Mouse (Mus musculus) midbrain, postnatal 0 days (tissue): Measurements from ENCODE around the gene Arglu1. TPM values are rescaled to one million over a fixed set of nuclear protein-coding genes. Genes with fewer than 3 reads are reported as not detected.

ENCODE experiments used
- ATAC-seq: fragments of 200-750 bp; cut with Nextera tagmentation; 2 replicates; pipeline ENCODE4 v1.8.0; 2017; ENCODE audit warnings: moderate number of reproducible peaks, mild to moderate bottlenecking, moderate TSS enrichment, moderate library complexity; ENCODE audit not compliant: low FRiP score
- DNase-seq: peaks from one replicate; pipeline ENCODE4 v3.0.0-alpha.2; 2015; ENCODE audit warnings: low spot score
- H3K27ac ChIP-seq: fragments of 300-500 bp; sonication (generic); 2 replicates; pipeline ENCODE4 v1.5.1; 2014; ENCODE audit warnings: low read depth, mild to moderate bottlenecking, low read length, mixed read lengths
- H3K27me3 ChIP-seq: fragments of 300-500 bp; sonication (generic); 2 replicates; pipeline ENCODE4 v1.6.1; 2014; ENCODE audit warnings: low read length, control low read depth, mixed read lengths; ENCODE audit not compliant: insufficient read depth
- H3K36me3 ChIP-seq: fragments of 300-500 bp; sonication (generic); 2 replicates; pipeline ENCODE4 v1.6.1; 2014; ENCODE audit warnings: low read length, control low read depth, mixed read lengths; ENCODE audit not compliant: insufficient read depth
- H3K4me1 ChIP-seq: fragments of 300-500 bp; sonication (generic); 2 replicates; pipeline ENCODE4 v1.6.1; 2014; ENCODE audit warnings: mild to moderate bottlenecking, control low read depth, antibody characterized with exemption, low read length, mixed read lengths; ENCODE audit not compliant: insufficient read depth
- H3K4me2 ChIP-seq: fragments of 300-500 bp; sonication (generic); 2 replicates; pipeline ENCODE4 v1.6.1; 2014; ENCODE audit warnings: low read depth, mild to moderate bottlenecking, low read length, mixed read lengths; ENCODE audit not compliant: poor library complexity, severe bottlenecking
- H3K4me3 ChIP-seq: fragments of 300-500 bp; sonication (generic); 2 replicates; pipeline ENCODE4 v1.5.1; 2014; ENCODE audit warnings: low read depth, mild to moderate bottlenecking, low read length, moderate library complexity
- H3K9ac ChIP-seq: fragments of 300-500 bp; sonication (generic); replicated peaks from 2 replicates; pipeline ENCODE4 v1.6.1; 2014; ENCODE audit warnings: mild to moderate bottlenecking, low read length, moderate library complexity, mixed read lengths; ENCODE audit not compliant: poor library complexity, severe bottlenecking
- H3K9me3 ChIP-seq: fragments of 300-500 bp; sonication (generic); 2 replicates; pipeline ENCODE4 v1.6.1; 2016; ENCODE audit warnings: low read length, control low read depth
- CTCF ChIP-seq: IDR thresholded peaks from 2 replicates; pipeline ENCODE4 v1.5.1; 2016; ENCODE audit warnings: antibody characterized with exemption, mild to moderate bottlenecking
- WGBS: fragments of 180-500 bp; shearing (Covaris S2); extraction: QIAGEN DNeasy Blood & Tissue Kit; methylation state at CpG from one replicate; pipeline ENCODE4 v1.1.7; 2014; 5-methylcytosine and 5-hydroxymethylcytosine counted together
- polyA plus RNA-seq: library from polyadenylated mRNA; unstranded; fragments of >200 nt; fragmentation: Nextera tagmentation; extraction: Ambion mirVana; gene quantifications from 2 replicates; pipeline ENCODE4 v1.2.1, GENCODE M21; 2015
- total RNA-seq: library from RNA; depleted of rRNA; stranded (reverse); fragments of >200 nt; gene quantifications from 2 replicates; pipeline ENCODE4 v1.2.3, GENCODE M21; 2014

The Arglu1 gene
- total and polyA plus RNA-seq, 2 experiments from 2014 or later, result 75.5 to 180 TPM

DNA sequence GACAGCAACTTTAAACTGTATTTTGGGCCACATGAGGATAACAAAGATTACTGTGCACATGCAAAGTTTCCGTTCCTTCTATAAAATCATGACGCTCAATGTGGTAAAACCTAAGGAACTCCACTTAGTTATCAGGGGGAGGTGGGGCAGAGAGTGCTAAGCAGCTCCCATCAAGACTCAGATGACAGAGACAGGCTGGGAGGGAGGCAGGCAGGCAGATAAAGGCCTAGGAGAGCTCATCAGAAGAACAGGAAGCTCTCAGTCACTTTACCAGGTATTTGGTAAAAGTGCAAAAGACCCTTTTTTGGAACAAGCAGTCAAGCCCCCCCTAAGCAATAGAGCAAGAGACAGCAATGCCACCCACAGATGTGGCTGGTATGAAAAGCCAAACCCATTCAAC lies 4.8 kb downstream of the Arglu1 start:
- Histone ChIP-seq H3K9ac (no peak overlapping the region), H3K9me3 (no peaks in the 10 kb centered on the region), H3K27ac (no peak overlapping the region), H3K4me1 (peaks cover 14% of the 10 kb centered on the region; the same call in 1 of the 2 replicates), H3K4me3 (no peak overlapping the region), H3K36me3 (peaks cover 10% of the 10 kb centered on the region), H3K27me3 (no peaks in the 10 kb centered on the region), H3K4me2 (no peak overlapping the region)
- TF ChIP-seq CTCF, result no peak
- ATAC-seq, result no peak
- DNase-seq, result no peak
- 75% methylated on average over 2 of the region's 2 CpGs for WGBS

DNA sequence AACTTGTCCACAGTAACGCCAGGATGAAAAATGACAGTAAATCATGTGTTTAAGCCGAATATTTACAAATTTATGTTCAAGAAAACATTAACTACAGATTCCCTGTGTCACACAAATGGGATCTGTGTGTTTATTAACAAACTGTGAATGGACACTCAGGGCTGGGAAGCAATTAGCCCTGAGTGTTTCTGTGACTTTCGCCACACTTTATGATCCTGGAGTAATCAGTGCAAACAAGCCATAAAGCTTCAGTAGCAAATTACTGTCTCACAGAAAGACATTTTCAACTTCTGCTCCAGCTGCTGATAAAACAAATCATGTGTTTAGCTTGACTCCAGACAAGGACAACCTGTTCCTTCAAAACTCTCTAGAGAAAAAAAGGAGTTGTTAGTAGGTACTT lies 7.6 kb downstream of the Arglu1 start:
- Histone ChIP-seq H3K9ac (no peak overlapping the region), H3K36me3 (peaks cover 23% of the 10 kb centered on the region), H3K4me3 (no peak overlapping the region), H3K4me1 (peaks cover 5% of the 10 kb centered on the region; the same call in 1 of the 2 replicates), H3K27ac (no peak overlapping the region), H3K4me2 (no peak overlapping the region), H3K27me3 (no peaks in the 10 kb centered on the region), H3K9me3 (no peaks in the 10 kb centered on the region)
- DNase-seq (no peak), ATAC-seq (no peak)
- TF ChIP-seq CTCF, result no peak
- WGBS, result 92% methylated on average over 3 of the region's 3 CpGs

DNA sequence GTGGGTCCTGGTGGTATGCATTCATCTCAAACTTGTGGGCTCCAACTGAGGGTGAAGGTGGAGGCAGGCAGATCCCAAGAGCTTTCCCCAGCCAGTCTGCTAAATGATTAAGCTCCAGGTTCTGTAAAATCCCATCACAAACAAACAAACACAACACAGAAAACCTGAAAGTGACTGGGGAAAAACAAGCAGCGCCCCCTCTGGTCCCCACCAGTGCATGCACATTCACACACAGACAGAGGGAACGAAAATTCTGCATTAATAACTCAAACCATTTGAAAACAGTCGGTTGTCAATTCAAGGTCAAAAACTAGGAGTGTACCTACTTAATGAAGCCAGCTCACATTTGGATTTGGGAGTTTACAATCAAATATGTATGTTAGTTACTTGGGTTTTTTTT lies 12.1 kb downstream of the Arglu1 start:
- Histone ChIP-seq H3K9me3 (no peaks in the 10 kb centered on the region), H3K36me3 (peaks cover 29% of the 10 kb centered on the region), H3K4me2 (no peak overlapping the region), H3K27me3 (no peaks in the 10 kb centered on the region), H3K27ac (no peak overlapping the region), H3K4me1 (no peaks in the 10 kb centered on the region), H3K4me3 (no peak overlapping the region), H3K9ac (no peak overlapping the region)
- ATAC-seq (no peak), DNase-seq (no peak)
- WGBS, result 89% methylated on average over 3 of the region's 3 CpGs
- TF ChIP-seq CTCF, result peak; percentile 13; the same call in 1 of the 2 replicates

DNA sequence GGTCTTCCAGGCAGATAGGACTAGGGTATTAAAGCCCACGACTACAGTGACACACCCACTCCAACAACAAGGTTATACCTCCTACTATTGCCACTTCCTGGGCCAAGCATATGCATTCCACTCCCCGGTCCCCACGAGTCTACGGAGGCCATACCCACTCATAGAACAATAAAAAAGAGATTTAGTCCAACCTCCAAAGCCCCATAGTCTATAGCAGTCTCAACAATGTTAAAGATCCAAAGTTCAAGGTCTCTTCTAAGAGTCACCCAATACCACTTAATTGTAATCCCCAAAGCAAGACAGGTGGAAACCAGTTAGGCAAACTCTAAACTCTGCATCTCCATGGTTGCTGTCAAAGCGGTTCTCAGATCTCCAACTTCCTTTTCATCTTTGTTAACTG lies 15.5 kb downstream of the Arglu1 start:
- Histone ChIP-seq H3K4me3 (no peak overlapping the region), H3K36me3 (peaks cover 19% of the 10 kb centered on the region; the same call in 1 of the 2 replicates), H3K27ac (no peak overlapping the region), H3K4me2 (no peak overlapping the region), H3K9me3 (no peaks in the 10 kb centered on the region), H3K9ac (no peak overlapping the region), H3K4me1 (no peaks in the 10 kb centered on the region), H3K27me3 (no peaks in the 10 kb centered on the region)
- 88% methylated on average over 5 of the region's 5 CpGs for WGBS
- no peak for ATAC-seq
- TF ChIP-seq CTCF, result no peak
- DNase-seq, result no peak

DNA sequence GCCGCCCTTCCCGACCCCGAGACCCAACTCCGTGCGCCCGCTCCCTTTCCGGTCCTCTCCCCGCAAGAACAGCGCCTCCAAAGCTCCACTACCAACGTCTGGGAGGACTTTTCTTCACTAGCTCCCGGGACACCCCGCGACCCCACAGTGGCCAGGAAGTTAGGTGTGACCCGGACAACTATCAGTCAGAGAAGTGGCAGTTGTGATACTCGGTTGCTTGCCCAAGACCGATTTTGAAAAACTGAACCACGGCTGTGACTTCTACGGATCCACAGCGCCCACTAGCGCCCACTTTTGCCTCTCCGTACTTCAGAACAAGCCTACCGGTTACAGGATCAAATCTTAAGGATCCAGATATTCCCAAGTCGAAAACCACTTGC lies 28.6 kb downstream of the Arglu1 start:
- peak; percentile 91 for TF ChIP-seq CTCF
- Histone ChIP-seq H3K4me1 (no peaks in the 10 kb centered on the region; the same call in 1 of the 2 replicates), H3K4me3 (peak overlapping the region; percentile 91), H3K4me2 (peak overlapping the region; percentile 91), H3K9me3 (no peaks in the 10 kb centered on the region), H3K9ac (peak overlapping the region; percentile 72; the same call in 1 of the 2 replicates), H3K36me3 (no peaks in the 10 kb centered on the region; the same call in 1 of the 2 replicates), H3K27ac (peak overlapping the region; percentile 59; the same call in 1 of the 2 replicates), H3K27me3 (no peaks in the 10 kb centered on the region)
- ATAC-seq (peak; percentile 22), DNase-seq (peak; percentile 94)
- WGBS, result under 1% methylated on average over 23 of the region's 23 CpGs

DNA sequence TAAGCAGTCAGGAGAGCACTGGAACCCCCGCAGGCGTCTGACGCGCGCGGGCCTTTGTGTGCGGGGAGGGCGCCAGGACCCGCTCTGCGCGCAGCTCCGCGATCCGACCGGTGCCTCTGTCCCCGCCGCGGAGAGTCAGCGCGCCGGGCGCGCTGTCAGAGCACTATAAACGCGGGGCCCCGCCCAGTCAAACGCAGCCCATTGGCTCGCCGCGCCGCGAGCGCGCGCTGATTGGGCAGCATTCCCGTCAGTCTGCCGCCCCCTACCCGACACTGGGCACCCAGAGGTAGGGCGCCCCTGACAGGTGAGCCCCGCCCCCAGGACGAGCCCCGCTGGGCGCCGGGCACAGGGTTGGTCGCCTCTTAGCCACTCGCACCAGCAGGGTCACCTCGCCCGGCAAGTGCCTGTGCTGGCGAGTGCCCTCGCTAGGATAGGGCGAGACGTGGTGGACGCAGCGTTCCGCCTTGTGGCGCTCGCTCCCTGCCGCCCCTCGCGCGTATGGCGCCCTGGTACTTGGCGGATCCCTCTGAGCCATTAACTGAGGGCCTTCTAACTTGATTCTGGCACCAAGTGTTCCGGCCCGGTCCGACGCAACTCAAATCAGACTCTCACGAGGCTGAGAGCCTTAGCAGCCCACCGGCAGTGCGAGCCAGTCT lies 29.1 kb downstream of the Arglu1 start, which contains the start of gene Efnb2:
Gene Efnb2 (minus strand): TSS at position 140 of the 656 bp plus-strand sequence.
- H3K27ac ChIP-seq, result peak within 1 kb of the TSS; percentile 71
- peak within 1 kb of the TSS; percentile 72 for H3K9ac ChIP-seq
- WGBS, result under 1% methylated on average over 61 of the region's 70 CpGs
- no peaks in the 10 kb centered on the region for H3K9me3 ChIP-seq
- peak within 1 kb of the TSS; percentile 91 for H3K4me3 ChIP-seq
- H3K4me1 ChIP-seq, result no peaks in the 10 kb centered on the region; the same call in 1 of the 2 replicates
- no peaks in the 10 kb centered on the region for H3K27me3 ChIP-seq
- H3K4me2 ChIP-seq, result peak within 1 kb of the TSS; percentile 91
- no peaks in the 10 kb centered on the region; the same call in 1 of the 2 replicates for H3K36me3 ChIP-seq
- DNase-seq (peak; percentile 97), ATAC-seq (peak; percentile 93)
- TF ChIP-seq CTCF, result peak; percentile 48
